Mouse (Mus musculus) embryonic fibroblast, embryonic 13.5 days (primary cell): ENCODE measurements around the gene Wdfy3. TPM values are rescaled to one million over a fixed set of nuclear protein-coding genes. Genes with fewer than 3 reads are reported as not detected.
"Not testable (repeated sequence)": the region's sequence is repeated elsewhere in the genome, so short reads cannot be mapped to it uniquely, and the experiment has no call there.

ENCODE experiments used
- H3K27ac ChIP-seq: 2 replicates; pipeline ENCODE4 v1.5.1; 2012; ENCODE audit warnings: low read length, control low read depth, inconsistent platforms; ENCODE audit not compliant: insufficient read depth
- H3K4me1 ChIP-seq: 2 replicates; pipeline ENCODE4 v1.6.1; 2011; ENCODE audit warnings: low read length; ENCODE audit not compliant: control insufficient read depth, insufficient read depth
- H3K4me3 ChIP-seq: 2 replicates; pipeline ENCODE4 v1.5.1; 2011; ENCODE audit warnings: mild to moderate bottlenecking, control low read depth, low read length; ENCODE audit not compliant: insufficient read depth
- CTCF ChIP-seq: IDR thresholded peaks from 2 replicates; pipeline ENCODE4 v1.5.1; 2011; ENCODE audit warnings: mild to moderate bottlenecking, control low read depth, low read length, moderate library complexity, borderline replicate concordance; ENCODE audit not compliant: insufficient read depth
- POLR2A ChIP-seq: IDR thresholded peaks from 2 replicates; pipeline ENCODE4 v1.6.1; 2011; ENCODE audit warnings: low read depth, mild to moderate bottlenecking, control low read depth, low read length, moderate library complexity
- polyA plus RNA-seq: library from polyadenylated mRNA; stranded (reverse); fragments of >200 nt; gene quantifications from 2 replicates; pipeline ENCODE4 v1.2.4, GENCODE M21; 2011; ENCODE audit warnings: low read depth; ENCODE audit not compliant: missing spikeins, insufficient read length

Wdfy3 gene
- polyA plus RNA-seq, 1 experiment, result 38.5 TPM

DNA sequence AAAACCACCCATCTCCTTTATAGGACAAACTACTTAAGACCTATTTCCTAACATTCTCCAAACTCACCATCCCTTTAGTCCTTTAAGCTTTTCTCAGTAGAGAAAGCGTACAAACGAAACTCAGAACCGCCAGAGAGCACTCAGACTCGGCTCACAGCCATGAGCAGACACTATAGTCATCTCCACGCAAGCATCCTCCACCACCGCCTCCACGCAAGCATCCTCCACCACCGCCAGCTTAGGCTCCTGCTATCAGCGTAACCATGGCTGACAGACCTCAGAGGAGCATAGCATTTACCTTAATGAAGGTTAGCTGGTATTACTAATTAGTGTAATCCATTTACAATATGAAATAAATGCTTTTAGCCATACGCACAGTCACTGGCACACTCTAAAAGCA lies 81.2 kb downstream of the Wdfy3 start:
- H3K4me1 ChIP-seq, result no peaks in the 10 kb centered on the region
- no peak overlapping the region for H3K27ac ChIP-seq
- H3K4me3 ChIP-seq, result no peak overlapping the region
- TF ChIP-seq POLR2A, result no peak
- no peak for TF ChIP-seq CTCF

DNA sequence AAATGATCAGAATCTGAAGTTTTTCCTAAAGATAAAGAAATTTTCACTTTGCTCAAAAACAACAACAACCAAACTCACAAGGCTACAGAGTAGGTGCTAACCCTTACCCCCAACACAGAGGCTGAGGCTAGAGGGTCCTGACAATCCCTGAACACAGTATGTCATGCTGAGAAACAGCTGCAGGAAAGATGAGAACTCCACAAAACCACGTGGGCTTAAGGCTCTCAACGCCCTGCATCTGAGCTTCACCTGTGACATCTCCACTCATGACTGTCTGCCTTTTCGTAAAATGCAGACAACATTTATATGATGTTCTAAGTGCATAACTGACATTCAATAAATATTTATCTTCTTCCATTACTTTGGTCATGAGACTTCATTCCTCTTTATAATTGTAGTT lies 83.0 kb downstream of the Wdfy3 start:
- Histone ChIP-seq H3K27ac (no peak overlapping the region), H3K4me3 (no peak overlapping the region), H3K4me1 (no peaks in the 10 kb centered on the region)
- TF ChIP-seq POLR2A, result no peak
- TF ChIP-seq CTCF, result no peak

DNA sequence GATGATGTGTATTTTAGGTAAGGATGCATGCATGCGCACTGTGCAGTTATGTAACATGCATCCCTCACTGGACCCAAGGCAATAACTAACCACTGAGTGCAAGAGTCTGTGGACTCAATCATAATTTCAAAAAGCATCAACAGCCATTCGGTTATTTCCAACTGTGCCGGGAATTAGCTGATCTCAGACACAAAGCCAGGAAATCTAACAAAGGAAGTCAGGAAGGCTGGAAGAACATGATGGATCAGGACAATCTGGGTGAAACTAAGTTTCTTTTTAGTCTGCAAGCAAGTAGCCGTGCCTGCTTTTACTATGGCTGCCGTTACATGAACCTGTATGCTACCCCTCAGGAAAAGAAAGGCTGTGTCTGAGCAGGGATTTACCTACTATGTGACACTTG lies 87.5 kb downstream of the Wdfy3 start:
- no peak overlapping the region for H3K4me3 ChIP-seq
- no peaks in the 10 kb centered on the region for H3K4me1 ChIP-seq
- H3K27ac ChIP-seq, result no peak overlapping the region
- no peak for TF ChIP-seq POLR2A
- TF ChIP-seq CTCF, result no peak

DNA sequence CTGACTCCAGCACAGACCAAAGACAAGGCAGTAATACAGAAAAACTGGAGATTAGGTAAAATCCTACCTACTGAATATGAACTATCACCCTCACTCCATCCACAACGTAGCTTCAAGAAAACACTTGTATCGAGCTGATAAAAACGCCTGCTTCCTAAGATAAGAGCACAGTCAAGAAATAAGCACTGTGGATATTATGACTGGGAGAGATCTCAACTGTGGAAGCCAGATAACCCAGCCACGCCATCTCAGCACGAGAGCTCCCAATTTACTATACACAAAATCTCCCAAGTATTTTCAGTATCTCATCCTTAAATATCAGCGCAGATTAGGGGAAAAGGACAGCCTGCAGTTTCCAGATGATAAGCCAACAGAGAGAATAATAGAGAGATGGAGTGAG lies 90.1 kb downstream of the Wdfy3 start:
- no peak overlapping the region for H3K27ac ChIP-seq
- H3K4me3 ChIP-seq, result no peak overlapping the region
- H3K4me1 ChIP-seq, result no peaks in the 10 kb centered on the region
- TF ChIP-seq POLR2A (no peak), CTCF (no peak)

DNA sequence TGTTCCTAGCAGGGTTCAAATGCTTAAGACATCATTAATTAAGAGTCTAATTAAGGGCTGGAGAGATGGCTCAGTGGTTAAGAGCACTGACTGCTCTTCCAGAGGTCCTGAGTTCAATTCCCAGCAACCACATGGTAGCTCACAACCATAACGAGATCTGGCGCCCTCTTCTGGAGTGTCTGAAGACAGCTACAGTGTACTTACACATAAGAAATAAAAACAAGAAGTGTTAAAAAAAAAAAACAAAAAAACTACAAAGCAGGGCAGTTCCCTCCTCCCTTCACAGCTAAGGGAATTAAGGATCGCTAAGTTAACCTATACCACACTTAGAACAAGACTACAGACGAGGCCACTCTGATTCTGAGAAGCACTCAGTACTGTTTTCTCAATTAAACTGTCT lies 97.1 kb downstream of the Wdfy3 start:
- not testable (repeated sequence) for H3K4me3 ChIP-seq, H3K4me1 ChIP-seq, H3K27ac ChIP-seq

DNA sequence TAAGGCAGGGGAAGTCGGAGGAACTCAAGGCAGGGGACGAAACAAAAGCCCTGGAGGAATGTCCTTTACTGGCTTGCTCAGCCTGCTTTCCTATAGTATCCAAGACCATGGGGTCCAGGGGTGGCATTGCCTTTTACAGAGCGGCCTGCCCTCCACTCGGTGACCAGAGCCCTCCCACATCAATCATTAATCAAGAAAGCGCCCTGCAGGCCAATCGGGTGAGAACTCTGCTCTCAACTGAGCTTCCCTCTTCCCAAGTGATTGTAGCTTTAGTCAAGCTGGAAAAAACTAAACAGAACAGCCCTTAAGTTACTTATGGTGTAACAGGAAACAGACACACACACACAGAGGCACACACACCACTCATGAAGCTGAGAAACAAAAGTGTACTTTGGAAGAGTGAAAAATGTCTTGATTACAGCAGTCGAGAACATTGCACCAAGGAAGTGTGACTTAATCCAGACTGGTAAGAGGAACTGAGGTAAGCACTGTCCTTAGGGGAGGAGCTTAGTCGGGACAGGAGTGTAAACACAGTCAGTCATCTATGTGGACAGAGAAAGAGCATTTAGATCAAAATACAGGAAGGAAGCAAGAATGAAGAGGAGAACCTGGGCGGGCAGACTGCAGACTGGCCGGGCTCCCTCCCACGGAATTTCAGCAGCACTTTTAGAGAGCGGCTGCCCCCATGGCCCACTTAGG lies 101.4 kb downstream of the Wdfy3 start:
- TF ChIP-seq CTCF (no peak), POLR2A (no peak)
- Histone ChIP-seq H3K4me3 (no peak overlapping the region), H3K27ac (no peak overlapping the region), H3K4me1 (no peaks in the 10 kb centered on the region)

- H3K4me1 ChIP-seq, result no peaks in the 10 kb centered on the region
- no peak overlapping the region for H3K4me3 ChIP-seq
- TF ChIP-seq CTCF (no peak), POLR2A (no peak)
- H3K27ac ChIP-seq, result no peak overlapping the region
Measured at GRCm38 (mm10) chr5:101967832-101968152, 101.9 kb downstream of the Wdfy3 start.

GRCm38 (mm10) chr5:101962824-101963223 lies 106.9 kb downstream of the Wdfy3 start:
- TF ChIP-seq CTCF (no peak), POLR2A (no peak)
- Histone ChIP-seq H3K4me1 (no peaks in the 10 kb centered on the region), H3K27ac (no peak overlapping the region), H3K4me3 (no peak overlapping the region)

DNA sequence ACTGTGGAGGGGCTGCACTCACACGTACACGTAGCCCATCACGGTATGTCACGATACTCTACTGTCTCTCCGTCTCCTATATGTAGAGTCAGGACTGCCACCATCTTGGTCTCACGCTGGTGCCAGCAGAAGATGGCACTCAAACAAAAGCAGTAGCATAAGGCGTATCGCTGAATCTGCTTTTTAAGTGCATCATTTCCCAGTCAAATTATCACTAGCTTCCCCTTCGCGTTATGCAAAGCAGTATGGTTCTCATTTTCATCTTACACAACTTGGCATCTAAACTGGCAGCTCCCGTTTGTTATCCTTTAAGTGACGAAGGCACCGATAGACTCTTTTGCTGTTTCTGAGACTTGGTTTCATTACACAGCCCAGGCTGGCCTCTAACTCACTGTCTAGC lies 110.4 kb downstream of the Wdfy3 start:
- Histone ChIP-seq H3K27ac (no peak overlapping the region), H3K4me1 (no peaks in the 10 kb centered on the region), H3K4me3 (no peak overlapping the region)
- TF ChIP-seq CTCF, result no peak

DNA sequence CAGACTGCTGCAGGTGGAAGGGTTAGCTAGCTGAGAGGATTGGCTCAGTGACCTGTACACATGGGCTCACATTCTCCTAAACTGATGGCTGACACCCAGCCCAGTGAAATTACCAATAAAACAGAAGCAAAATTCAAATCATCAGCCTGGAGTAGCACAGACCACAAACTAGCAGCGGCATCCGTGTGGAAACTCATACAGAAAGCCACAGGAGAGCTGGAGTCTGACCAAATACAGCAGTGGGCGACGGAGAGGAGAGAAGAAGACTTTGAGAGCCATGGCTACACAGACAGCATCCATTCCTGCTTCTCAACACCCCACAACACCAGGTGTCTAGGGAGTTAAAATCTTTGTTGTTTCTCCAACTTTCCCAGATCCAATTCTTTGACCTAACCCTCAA lies 110.8 kb downstream of the Wdfy3 start:
- H3K4me1 ChIP-seq, result no peaks in the 10 kb centered on the region
- no peak for TF ChIP-seq POLR2A
- TF ChIP-seq CTCF, result no peak
- no peak overlapping the region for H3K4me3 ChIP-seq
- H3K27ac ChIP-seq, result no peak overlapping the region

- TF ChIP-seq POLR2A (no peak), CTCF (no peak)
- Histone ChIP-seq H3K4me1 (no peaks in the 10 kb centered on the region), H3K4me3 (no peak overlapping the region), H3K27ac (no peak overlapping the region)
Measured at GRCm38 (mm10) chr5:101957419-101957818, 112.3 kb downstream of the Wdfy3 start.
